Mouse (Mus musculus) embryonic facial prominence, embryonic 14.5 days (tissue): ENCODE measurements around the gene Sfta2. TPM values are rescaled to one million over a fixed set of nuclear protein-coding genes. Genes with fewer than 3 reads are reported as not detected.
A peak's percentile ranks its signal among the peaks of the same experiment; 100 is the strongest.

Experiments used
- ATAC-seq: fragments of 200-750 bp; cut with Nextera tagmentation; 2 replicates; pipeline ENCODE4 v1.8.0; 2017; ENCODE audit warnings: low read depth, moderate number of reproducible peaks, moderate TSS enrichment
- DNase-seq: peaks from one replicate; pipeline ENCODE4 v3.0.0-alpha.2; 2015; ENCODE audit warnings: low spot score
- H3K27ac ChIP-seq: fragments of 300-500 bp; sonication (generic); replicated peaks from 2 replicates; pipeline ENCODE4 v1.5.1; 2014; ENCODE audit warnings: low read depth, mild to moderate bottlenecking, low read length, moderate library complexity
- H3K27me3 ChIP-seq: fragments of 300-500 bp; sonication (generic); replicated peaks from 2 replicates; pipeline ENCODE4 v1.6.1; 2014; ENCODE audit warnings: low read length; ENCODE audit not compliant: control insufficient read depth, insufficient read depth
- H3K36me3 ChIP-seq: fragments of 300-500 bp; sonication (generic); 2 replicates; pipeline ENCODE4 v1.6.1; 2014; ENCODE audit warnings: low read length, mixed read lengths; ENCODE audit not compliant: control insufficient read depth, insufficient read depth
- H3K4me1 ChIP-seq: fragments of 300-500 bp; sonication (generic); 2 replicates; pipeline ENCODE4 v1.6.1; 2014; ENCODE audit warnings: antibody characterized with exemption, low read length; ENCODE audit not compliant: control insufficient read depth, insufficient read depth
- H3K4me2 ChIP-seq: fragments of 300-500 bp; sonication (generic); 2 replicates; pipeline ENCODE4 v1.6.1; 2014; ENCODE audit warnings: low read depth, mild to moderate bottlenecking, low read length, moderate library complexity, mixed read lengths
- H3K4me3 ChIP-seq: fragments of 300-500 bp; sonication (generic); 2 replicates; pipeline ENCODE4 v1.5.1; 2014; ENCODE audit warnings: low read depth, mild to moderate bottlenecking, low read length
- H3K9ac ChIP-seq: fragments of 300-500 bp; sonication (generic); 2 replicates; pipeline ENCODE4 v1.6.1; 2014; ENCODE audit warnings: low read depth, mild to moderate bottlenecking, low read length, moderate library complexity, mixed read lengths
- H3K9me3 ChIP-seq: fragments of 300-500 bp; sonication (generic); 2 replicates; pipeline ENCODE4 v1.6.1; 2016; ENCODE audit warnings: low read length; ENCODE audit not compliant: control insufficient read depth
- WGBS: fragments of 180-500 bp; shearing (Covaris S2); extraction: QIAGEN DNeasy Blood & Tissue Kit; methylation state at CpG from one replicate; pipeline ENCODE4 v1.1.7; 2014; 5-methylcytosine and 5-hydroxymethylcytosine counted together
- polyA plus RNA-seq: library from polyadenylated mRNA; unstranded; fragments of >200 nt; fragmentation: Nextera tagmentation; extraction: Ambion mirVana; gene quantifications from 2 replicates; pipeline ENCODE4 v1.2.1, GENCODE M21; 2014

The Sfta2 gene
- polyA plus RNA-seq, 1 experiment from 2014 or later: 0.28 TPM

DNA sequence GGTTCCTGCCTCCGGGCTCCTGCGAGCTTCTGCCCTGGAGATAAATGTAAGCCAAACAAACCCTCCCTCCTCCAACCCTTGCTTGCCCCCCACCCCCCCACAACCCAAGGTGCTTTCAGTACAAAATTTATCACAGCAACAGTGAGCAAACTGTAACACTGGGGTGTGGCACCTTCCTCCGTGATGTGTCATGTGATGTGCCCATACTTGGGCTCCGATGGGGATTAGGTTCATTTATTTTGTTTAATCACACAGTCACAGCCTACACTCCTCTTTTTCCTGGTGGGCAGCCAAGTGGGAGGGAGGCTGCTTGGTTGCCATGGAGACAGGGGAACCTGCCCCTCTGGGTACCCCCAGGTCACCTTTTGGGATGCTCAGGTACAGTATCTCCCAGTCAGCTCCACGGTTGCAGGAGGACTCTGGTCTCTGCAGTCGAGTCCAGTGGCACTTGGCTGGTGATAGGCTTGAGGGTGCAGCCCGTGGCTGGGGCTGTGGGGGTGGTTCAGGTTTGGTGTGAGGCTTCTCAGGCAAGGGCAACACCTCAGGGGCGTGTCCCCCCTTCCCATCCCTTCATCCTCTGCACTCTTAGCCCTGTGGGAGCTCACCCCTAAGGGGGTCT, 496 bp downstream of the Sfta2 start:
- Histone ChIP-seq H3K9ac (no peak overlapping the region), H3K4me3 (no peak overlapping the region), H3K4me2 (no peak overlapping the region), H3K4me1 (no peaks in the 10 kb centered on the region), H3K36me3 (no peaks in the 10 kb centered on the region), H3K27ac (no peak overlapping the region), H3K9me3 (no peaks in the 10 kb centered on the region), H3K27me3 (no peaks in the 10 kb centered on the region)
- ATAC-seq (peak; percentile 33; the same call in 1 of the 2 replicates), DNase-seq (peak; percentile 48)
- WGBS: 39% methylated on average over 7 of the region's 8 CpGs

- Histone ChIP-seq H3K9ac (no peak overlapping the region), H3K4me1 (no peaks in the 10 kb centered on the region), H3K9me3 (no peaks in the 10 kb centered on the region), H3K27ac (no peak overlapping the region), H3K27me3 (no peaks in the 10 kb centered on the region), H3K4me2 (no peak overlapping the region), H3K36me3 (no peaks in the 10 kb centered on the region), H3K4me3 (no peak overlapping the region)
- no peak for ATAC-seq
- WGBS: 80% methylated on average over 4 of the region's 4 CpGs
- no peak for DNase-seq
Measured at GRCm38 (mm10) chr17:35617127-35617526, 15.8 kb downstream of the Sfta2 start.

- WGBS: 80% methylated on average over 7 of the region's 7 CpGs
- Histone ChIP-seq H3K9ac (no peak within 1 kb of the TSS), H3K4me1 (no peaks in the 10 kb centered on the region), H3K4me3 (no peak within 1 kb of the TSS), H3K27ac (no peak within 1 kb of the TSS), H3K36me3 (no peaks in the 10 kb centered on the region), H3K27me3 (no peaks in the 10 kb centered on the region), H3K4me2 (no peak within 1 kb of the TSS), H3K9me3 (no peaks in the 10 kb centered on the region)
- no peak for ATAC-seq
- DNase-seq: no peak
Measured at GRCm38 (mm10) chr17:35626537-35626936, 25.2 kb downstream of the Sfta2 start, which contains the start of gene Gm9573. Gene Gm9573, minus strand, starts transcription at chr17:35626637.

GRCm38 (mm10) chr17:35633992-35634391, 32.6 kb downstream of the Sfta2 start:
- peak; percentile 70 for DNase-seq
- Histone ChIP-seq H3K9me3 (no peaks in the 10 kb centered on the region), H3K4me2 (no peak overlapping the region), H3K27ac (no peak overlapping the region), H3K4me3 (no peak overlapping the region), H3K27me3 (no peaks in the 10 kb centered on the region), H3K36me3 (no peaks in the 10 kb centered on the region), H3K4me1 (0 out of 2 replicates have a peak, but pooled peaks cover under 1% of the 10 kb centered on the region), H3K9ac (no peak overlapping the region)
- WGBS: 28% methylated on average over 1 of the region's 1 CpGs
- peak; percentile 35; the same call in 1 of the 2 replicates for ATAC-seq

- ATAC-seq (no peak), DNase-seq (no peak)
- H3K9me3 ChIP-seq: no peaks in the 10 kb centered on the region
- no peaks in the 10 kb centered on the region for H3K27me3 ChIP-seq
- H3K36me3 ChIP-seq: no peaks in the 10 kb centered on the region
- no peak overlapping the region for H3K27ac ChIP-seq
- H3K4me3 ChIP-seq: no peak overlapping the region
- H3K9ac ChIP-seq: no peak overlapping the region
- 0 out of 2 replicates have a peak, but pooled peaks cover 7% of the 10 kb centered on the region for H3K4me1 ChIP-seq
- WGBS: 70% methylated on average over 3 of the region's 3 CpGs
- H3K4me2 ChIP-seq: no peak overlapping the region
Measured at GRCm38 (mm10) chr17:35635202-35635601, 33.9 kb downstream of the Sfta2 start.

DNA sequence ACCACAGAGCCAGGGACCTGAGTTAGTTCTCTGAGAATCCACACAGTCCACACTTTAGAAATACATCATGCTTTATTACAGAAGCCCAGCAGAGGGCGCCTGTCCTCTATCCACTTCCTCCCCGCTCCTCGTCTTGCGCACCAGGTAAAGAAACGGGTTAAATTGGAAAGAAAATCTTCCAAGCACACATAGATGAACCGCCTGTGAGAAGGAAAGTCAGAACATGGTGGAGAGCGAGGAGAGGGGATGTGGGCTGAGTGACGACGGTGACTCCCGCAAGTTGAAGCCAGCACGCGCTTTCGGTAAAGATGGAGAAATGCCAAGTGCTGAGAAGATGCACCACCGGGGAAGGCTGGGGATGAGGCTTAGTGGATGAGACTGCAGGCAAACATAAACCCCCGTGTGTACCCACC, 34.4 kb downstream of the Sfta2 start:
- H3K4me2 ChIP-seq: peak overlapping the region; percentile 76
- 2% methylated on average over 15 of the region's 15 CpGs for WGBS
- H3K27me3 ChIP-seq: no peaks in the 10 kb centered on the region
- no peaks in the 10 kb centered on the region for H3K9me3 ChIP-seq
- peak; percentile 82 for DNase-seq
- H3K9ac ChIP-seq: peak overlapping the region; percentile 58; the same call in 1 of the 2 replicates
- 0 out of 2 replicates have a peak, but pooled peaks cover 7% of the 10 kb centered on the region for H3K4me1 ChIP-seq
- no peaks in the 10 kb centered on the region for H3K36me3 ChIP-seq
- H3K4me3 ChIP-seq: peak overlapping the region; percentile 43
- H3K27ac ChIP-seq: no peak overlapping the region
- peak; percentile 38 for ATAC-seq

- Histone ChIP-seq H3K4me2 (peak overlapping the region; percentile 76), H3K27ac (no peak overlapping the region), H3K4me3 (peak overlapping the region; percentile 43), H3K27me3 (no peaks in the 10 kb centered on the region), H3K9ac (no peak overlapping the region), H3K4me1 (0 out of 2 replicates have a peak, but pooled peaks cover 7% of the 10 kb centered on the region), H3K36me3 (no peaks in the 10 kb centered on the region), H3K9me3 (no peaks in the 10 kb centered on the region)
- 40% methylated on average over 5 of the region's 5 CpGs for WGBS
- peak; percentile 51 for DNase-seq
- no peak for ATAC-seq
Measured at GRCm38 (mm10) chr17:35636363-35636762, 35.0 kb downstream of the Sfta2 start.

- DNase-seq: peak; percentile 95
- Histone ChIP-seq H3K9me3 (no peaks in the 10 kb centered on the region), H3K4me2 (peak overlapping the region; percentile 39), H3K4me3 (no peak overlapping the region), H3K27ac (peak overlapping the region; percentile 66), H3K36me3 (no peaks in the 10 kb centered on the region), H3K27me3 (no peaks in the 10 kb centered on the region), H3K4me1 (0 out of 2 replicates have a peak, but pooled peaks cover 7% of the 10 kb centered on the region), H3K9ac (no peak overlapping the region)
- ATAC-seq: peak; percentile 94
- WGBS: 23% methylated on average over 14 of the region's 14 CpGs
Measured at GRCm38 (mm10) chr17:35638475-35639190, 37.3 kb downstream of the Sfta2 start.
